Mouse (Mus musculus) heart, adult 2 months (tissue): ENCODE data around the gene Iqschfp.

Source experiments
- CTCF ChIP-seq: fragments of 200-600 bp; IDR thresholded peaks from 2 replicates; pipeline ENCODE4 v1.8.1; 2022; ENCODE audit warnings: antibody characterized with exemption, mild to moderate bottlenecking, moderate library complexity
- EP300 ChIP-seq: fragments of 200-500 bp; IDR thresholded peaks from 2 replicates; pipeline ENCODE4 v1.6.1; 2011; ENCODE audit warnings: low read depth, low read length, control low read depth; ENCODE audit not compliant: insufficient read depth

- TF ChIP-seq EP300 (no peak), CTCF (no peak)
Observed at GRCm38 (mm10) chr3:68593073-68593867, 701.2 kb downstream of the Iqschfp start.
